Comparison of ENCODE assay signal across 31 mouse cellular contexts in the genomic region with DNA sequence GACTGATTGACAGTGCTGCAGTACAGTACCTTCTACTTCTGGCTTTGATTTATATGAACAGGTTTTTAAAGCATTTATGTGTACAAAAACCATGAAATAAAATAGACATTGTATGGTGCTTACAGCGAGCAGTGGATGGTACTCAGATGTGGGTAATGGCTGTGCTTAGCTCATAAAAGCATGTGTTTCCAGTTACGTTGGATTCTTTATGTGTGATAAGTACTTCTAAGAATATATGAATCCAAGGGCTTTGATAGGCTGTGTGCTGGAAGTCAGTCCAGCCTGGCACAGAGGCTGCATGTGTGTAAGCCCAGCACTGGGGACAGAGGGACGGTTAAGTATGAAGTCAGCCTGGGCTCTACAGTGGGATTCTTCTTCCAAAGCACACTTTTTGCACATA. TPM values are rescaled to one million over a fixed set of nuclear protein-coding genes. Genes with fewer than 3 reads are reported as not detected.
"Had no signal": no experiment of that assay in that cellular context is flagged by ENCODE, and none has a peak within 500 bp of the region (broad histone marks: within the 10 kb centered on the region; RNA-seq: fewer than 3 reads in every experiment).

No protein-coding gene starts in this region.

- H3K4me3 ChIP-seq: heart, embryonic 13.5 days; heart, embryonic 15.5 days; hindbrain, embryonic 13.5 days; hindbrain, embryonic 15.5 days; kidney, embryonic 15.5 days; limb, embryonic 12.5 days; liver, embryonic 13.5 days; liver, embryonic 15.5 days had no signal

- H3K9me3 ChIP-seq: heart, embryonic 13.5 days; heart, embryonic 15.5 days; hindbrain, embryonic 13.5 days; hindbrain, embryonic 15.5 days; kidney, embryonic 15.5 days; limb, embryonic 12.5 days; liver, embryonic 13.5 days; liver, embryonic 15.5 days had no signal

- DNase-seq: gastrocnemius, postnatal 14 days; gastrocnemius, postnatal 36 days; heart, adult 18-20 months; heart, postnatal 14 days; heart, postnatal 36 days; kidney, adult 11 months; kidney, adult 2 months; kidney, adult 9 months; kidney, postnatal 14 days; kidney, postnatal 36 days; layer of hippocampus, adult 9-11 months; layer of hippocampus, postnatal 36 days; left cerebral cortex, postnatal 4 days; liver; liver, embryonic 13.5 days had no signal

- H3K27ac ChIP-seq: heart, embryonic 13.5 days; heart, embryonic 15.5 days; hindbrain, embryonic 13.5 days; hindbrain, embryonic 15.5 days; hindbrain, postnatal 0 days; kidney, embryonic 15.5 days; kidney, postnatal 0 days; limb, embryonic 12.5 days; liver, embryonic 13.5 days; liver, embryonic 15.5 days had no signal

- H3K36me3 ChIP-seq: heart, embryonic 13.5 days; heart, embryonic 15.5 days; hindbrain, embryonic 13.5 days; hindbrain, embryonic 15.5 days; kidney, embryonic 15.5 days; limb, embryonic 12.5 days; liver, embryonic 13.5 days; liver, embryonic 15.5 days had no signal

- H3K9ac ChIP-seq: heart, embryonic 13.5 days; heart, embryonic 15.5 days; hindbrain, embryonic 13.5 days; hindbrain, embryonic 15.5 days; kidney, embryonic 15.5 days; limb, embryonic 12.5 days; liver, embryonic 13.5 days; liver, embryonic 15.5 days had no signal

- H3K27me3 ChIP-seq: heart, embryonic 15.5 days; hindbrain, embryonic 13.5 days; hindbrain, embryonic 15.5 days; kidney, embryonic 15.5 days; limb, embryonic 12.5 days; liver, embryonic 15.5 days had no signal

- ATAC-seq: hindbrain, postnatal 0 days; intestine, embryonic 16.5 days had no signal

- H3K4me2 ChIP-seq: heart, embryonic 11.5 days; heart, embryonic 13.5 days; heart, embryonic 15.5 days; hindbrain, embryonic 13.5 days; hindbrain, embryonic 15.5 days; kidney, embryonic 15.5 days; limb, embryonic 12.5 days; liver, embryonic 11.5 days; liver, embryonic 13.5 days; liver, embryonic 15.5 days had no signal

RNA-seq across cellular contexts. Expression of a gene that starts 48.4 kb away (rescaled TPM):
- polyA plus RNA-seq: heart, embryonic 11.5 days; heart, embryonic 13.5 days; heart, embryonic 15.5 days; heart, postnatal 0 days; hindbrain, embryonic 11.5 days; hindbrain, embryonic 13.5 days; hindbrain, embryonic 15.5 days; hindbrain, postnatal 0 days; intestine, embryonic 14.5 days; intestine, embryonic 16.5 days; kidney, adult 2 months; kidney, embryonic 15.5 days; kidney, postnatal 0 days; large intestine, adult 2 months; limb, embryonic 12.5 days; liver, embryonic 11.5 days; liver, embryonic 13.5 days; liver, embryonic 15.5 days had no signal
